20 mouse cellular contexts compared by ENCODE assay signal in the genomic region with DNA sequence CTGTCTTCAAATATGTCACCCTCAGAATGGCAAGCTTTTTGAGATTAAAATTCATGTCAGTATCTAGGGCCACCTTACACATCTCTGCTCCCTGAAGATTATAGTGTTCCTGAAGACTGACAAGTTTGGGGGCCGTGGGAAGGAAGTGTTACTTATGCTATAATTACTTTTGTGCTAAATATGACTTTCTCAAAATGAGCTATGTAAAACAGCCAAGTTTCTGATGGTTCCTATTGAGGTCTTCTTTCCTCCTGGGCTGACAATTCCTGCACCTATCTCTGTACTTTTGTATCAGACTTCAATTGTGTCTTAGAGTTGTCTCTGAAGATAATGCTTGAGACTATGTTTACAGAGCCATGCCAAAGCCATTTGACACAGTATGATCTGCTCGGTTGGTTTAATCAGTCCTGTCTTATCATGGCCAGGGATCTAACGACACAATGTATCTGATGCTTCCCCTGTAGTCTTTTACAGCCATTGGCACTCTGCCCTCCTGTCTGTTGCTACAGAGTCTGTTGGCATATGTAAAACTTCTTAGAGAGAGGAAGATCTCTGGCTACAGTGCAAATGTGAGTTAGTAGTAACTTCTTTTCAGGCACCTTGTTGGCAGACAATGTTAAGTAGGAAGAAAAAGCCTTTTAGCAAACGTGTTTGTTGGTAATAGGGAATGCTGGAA.
DNase-seq lines count a peak whose midpoint lies in the region; ATAC-seq and TF ChIP-seq lines count a peak whose summit lies in the region.
"Had no signal": no experiment of that assay in that cellular context is flagged by ENCODE, and none has a peak within 500 bp of the region (broad histone marks: within the 10 kb centered on the region; RNA-seq: fewer than 3 reads in every experiment).

No protein-coding gene starts in this region.

- no peaks in the 10 kb centered on the region for H3K36me3 ChIP-seq in forebrain, embryonic 14.5 days (ENCODE audit: control insufficient read depth, insufficient read depth, low read length)
- H3K36me3 ChIP-seq in forebrain, embryonic 13.5 days (ENCODE audit: poor library complexity, severe bottlenecking): no peaks in the 10 kb centered on the region
- H3K36me3 ChIP-seq in lung, postnatal 0 days (ENCODE audit: insufficient read depth, low read length): no peaks in the 10 kb centered on the region
- no peaks in the 10 kb centered on the region for H3K36me3 ChIP-seq in thymus, adult 2 months (ENCODE audit: control insufficient read depth, insufficient read depth, low read length)
- H3K36me3 ChIP-seq: hindbrain, embryonic 12.5 days; limb, embryonic 12.5 days; liver, embryonic 13.5 days; lung, embryonic 15.5 days had no signal

- ATAC-seq in forebrain, embryonic 14.5 days: no peak
- no peak for ATAC-seq in forebrain, embryonic 13.5 days
- ATAC-seq in lung, postnatal 0 days: no peak
- ATAC-seq: intestine, embryonic 16.5 days; midbrain, embryonic 16.5 days had no signal

- no peak overlapping the region for H3K4me2 ChIP-seq in forebrain, embryonic 14.5 days (ENCODE audit: low read length)
- no peak overlapping the region for H3K4me2 ChIP-seq in forebrain, embryonic 13.5 days
- H3K4me2 ChIP-seq in lung, postnatal 0 days (replicated peaks; ENCODE audit: low read depth, low read length): no peak overlapping the region
- H3K4me2 ChIP-seq: hindbrain, embryonic 12.5 days; limb, embryonic 12.5 days; liver, embryonic 13.5 days; lung, embryonic 15.5 days had no signal

- WGBS in forebrain, embryonic 14.5 days: 59% methylated on average over 4 of the region's 4 CpGs
- WGBS in forebrain, embryonic 13.5 days: 76% methylated on average over 4 of the region's 4 CpGs
- WGBS in lung, postnatal 0 days: 34% methylated on average over 4 of the region's 4 CpGs
- WGBS in thymus, adult 2 months: 71% methylated on average over 4 of the region's 4 CpGs

- no peak for TF ChIP-seq EP300 in lung, postnatal 0 days (IDR thresholded peaks at IDR 0.05)

- H3K27me3 ChIP-seq in forebrain, embryonic 14.5 days (replicated peaks; ENCODE audit: control insufficient read depth, insufficient read depth, low read length): no peaks in the 10 kb centered on the region
- H3K27me3 ChIP-seq in forebrain, embryonic 13.5 days: no peaks in the 10 kb centered on the region
- no peaks in the 10 kb centered on the region for H3K27me3 ChIP-seq in lung, postnatal 0 days (replicated peaks; ENCODE audit: insufficient read depth, low read length)
- no peaks in the 10 kb centered on the region for H3K27me3 ChIP-seq in thymus, adult 2 months (ENCODE audit: control insufficient read depth, insufficient read depth, low read length)
- H3K27me3 ChIP-seq: hindbrain, embryonic 12.5 days; limb, embryonic 12.5 days; liver, embryonic 13.5 days; lung, embryonic 15.5 days had no signal

- H3K9ac ChIP-seq in forebrain, embryonic 14.5 days (ENCODE audit: low read length): no peak overlapping the region
- no peak overlapping the region for H3K9ac ChIP-seq in forebrain, embryonic 13.5 days
- no peak overlapping the region for H3K9ac ChIP-seq in lung, postnatal 0 days (replicated peaks; ENCODE audit: low read depth)
- H3K9ac ChIP-seq: hindbrain, embryonic 12.5 days; limb, embryonic 12.5 days; liver, embryonic 13.5 days; lung, embryonic 15.5 days had no signal

- no peak overlapping the region for H3K27ac ChIP-seq in forebrain, embryonic 14.5 days (ENCODE audit: low read depth, low read length)
- no peak overlapping the region for H3K27ac ChIP-seq in forebrain, embryonic 13.5 days
- H3K27ac ChIP-seq in lung, postnatal 0 days (ENCODE audit: low read length): no peak overlapping the region
- no peak overlapping the region for H3K27ac ChIP-seq in thymus, adult 2 months (ENCODE audit: control insufficient read depth, insufficient read depth, low read length)
- H3K27ac ChIP-seq: hindbrain, embryonic 12.5 days; limb, embryonic 12.5 days; liver, embryonic 13.5 days; lung, embryonic 15.5 days had no signal

- H3K4me3 ChIP-seq in forebrain, embryonic 14.5 days (ENCODE audit: low read depth, low read length): no peak overlapping the region
- H3K4me3 ChIP-seq in forebrain, embryonic 13.5 days: no peak overlapping the region
- no peak overlapping the region for H3K4me3 ChIP-seq in lung, postnatal 0 days (ENCODE audit: low read depth, low read length)
- H3K4me3 ChIP-seq in thymus, adult 2 months (ENCODE audit: control insufficient read depth, insufficient read depth, low read length): no peak overlapping the region
- H3K4me3 ChIP-seq: erythroblast, embryonic 14.5 days; hindbrain, embryonic 12.5 days; limb, embryonic 12.5 days; liver, embryonic 13.5 days; lung, embryonic 15.5 days had no signal

- no peaks in the 10 kb centered on the region for H3K4me1 ChIP-seq in forebrain, embryonic 14.5 days (ENCODE audit: control insufficient read depth, insufficient read depth, low read length)
- H3K4me1 ChIP-seq in forebrain, embryonic 13.5 days: no peaks in the 10 kb centered on the region
- H3K4me1 ChIP-seq in lung, postnatal 0 days (ENCODE audit: insufficient read depth, low read depth, low read length): no peaks in the 10 kb centered on the region
- no peaks in the 10 kb centered on the region for H3K4me1 ChIP-seq in thymus, adult 2 months (replicated peaks; ENCODE audit: control insufficient read depth, insufficient read depth, low read length)
- H3K4me1 ChIP-seq: hindbrain, embryonic 12.5 days; limb, embryonic 12.5 days; liver, embryonic 13.5 days; lung, embryonic 15.5 days had no signal

- no peak for TF ChIP-seq CTCF in lung, postnatal 0 days (IDR thresholded peaks at IDR 0.05)
- TF ChIP-seq CTCF in thymus, adult 2 months (IDR thresholded peaks at IDR 0.05; ENCODE audit: borderline replicate concordance, control insufficient read depth, extremely low read depth, insufficient read depth, low read length, poor library complexity): no peak

- no peaks in the 10 kb centered on the region for H3K9me3 ChIP-seq in forebrain, embryonic 14.5 days (replicated peaks; ENCODE audit: control insufficient read depth, low read length)
- H3K9me3 ChIP-seq in forebrain, embryonic 13.5 days (replicated peaks): no peaks in the 10 kb centered on the region
- no peaks in the 10 kb centered on the region for H3K9me3 ChIP-seq in lung, postnatal 0 days (ENCODE audit: low read length)
- H3K9me3 ChIP-seq: hindbrain, embryonic 12.5 days; limb, embryonic 12.5 days; liver, embryonic 13.5 days; lung, embryonic 15.5 days had no signal

- intact Hi-C loops in left cerebral cortex, postnatal 4 days (cut with DNase I): no loop called here

- TF ChIP-seq POLR2A in thymus, adult 2 months (IDR thresholded peaks at IDR 0.05; ENCODE audit: control insufficient read depth, extremely low read depth, insufficient read depth, low read length, poor library complexity): no peak

- DNase-seq in forebrain, embryonic 14.5 days (ENCODE audit: low spot score): peak; percentile 21
- peak; percentile 12 for DNase-seq in testis, postnatal 14 days (ENCODE audit: low spot score)
- no peak for DNase-seq in testis, postnatal 10 days (ENCODE audit: low spot score)
- DNase-seq in left cerebral cortex, postnatal 4 days: peak; percentile 59
- DNase-seq in lung, postnatal 0 days (ENCODE audit: low spot score): no peak
- DNase-seq in kidney, postnatal 25 days: no peak
- DNase-seq in thymus, adult 2 months: no peak
- DNase-seq: adrenal gland, adult 2 months; cerebellum, adult 11-12 months; cerebellum, postnatal 36 days; gastrocnemius, postnatal 14 days; layer of hippocampus, adult 9-11 months; liver, embryonic 13.5 days had no signal

Comparison
In these comparisons a context has a peak if more than half of its experiments do, and no peak if none do; other contexts are left out.
1. DNase-seq: peak in forebrain, embryonic 14.5 days (single experiment), testis, postnatal 14 days (single experiment) and left cerebral cortex, postnatal 4 days (single experiment); none in testis, postnatal 10 days (single experiment), lung, postnatal 0 days (single experiment), kidney, postnatal 25 days (0 of 2) and thymus, adult 2 months (single experiment).